Mouse (Mus musculus) cerebellum, adult 2 months (tissue): ENCODE results near the gene Grik3.

Experiments used
- CTCF ChIP-seq: fragments of 200-500 bp; IDR thresholded peaks from 2 replicates; pipeline ENCODE4 v1.5.1; 2011; ENCODE audit warnings: low read depth, mild to moderate bottlenecking, control low read depth, low read length, moderate library complexity, borderline replicate concordance; ENCODE audit not compliant: insufficient read depth
- POLR2A ChIP-seq: fragments of 200-500 bp; IDR thresholded peaks from 2 replicates; pipeline ENCODE4 v1.6.1; 2011; ENCODE audit warnings: low read length, control low read depth, borderline replicate concordance; ENCODE audit not compliant: insufficient read depth

DNA sequence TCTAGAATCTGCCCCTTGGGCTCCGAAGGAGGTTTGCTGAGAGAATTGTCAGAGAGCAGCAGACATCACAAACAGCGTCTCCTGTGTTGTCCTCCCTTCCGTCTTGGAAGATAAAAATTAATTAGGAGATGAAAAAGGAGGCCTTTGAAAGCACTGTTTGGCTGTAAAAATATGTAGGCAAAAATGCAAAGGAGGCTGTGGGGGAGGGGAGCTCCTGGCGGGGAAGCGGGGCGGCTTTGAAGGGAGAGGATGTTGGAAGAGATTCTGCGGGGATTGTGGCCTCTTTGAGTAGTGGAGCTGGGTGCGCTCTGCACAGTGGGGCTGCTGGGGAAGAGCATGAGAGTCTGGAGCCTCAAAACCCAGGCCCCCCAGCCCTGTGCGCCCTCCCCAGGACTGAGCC lies 207.1 kb downstream of the Grik3 start:
- TF ChIP-seq CTCF (no peak), POLR2A (no peak)
